Mouse (Mus musculus): Measurements from ENCODE around the gene Neil3. TPM values are rescaled to one million over a fixed set of nuclear protein-coding genes. Genes with fewer than 3 reads are reported as not detected.

Gene Neil3
- polyA plus RNA-seq, 1 experiment = 11.6 TPM

GRCm38 (mm10) chr8:53604906-53605305, 34.0 kb downstream of the Neil3 start:
- no peak for DNase-seq
- WGBS = 72% methylated on average over 5 of the region's 5 CpGs
- no peak overlapping the region for H3K27ac ChIP-seq (ENCODE audit: control insufficient read depth, insufficient read depth, low read length)

GRCm38 (mm10) chr8:53603672-53604071, 35.2 kb downstream of the Neil3 start:
- TF ChIP-seq CTCF (IDR thresholded peaks at IDR 0.05; ENCODE audit: borderline replicate concordance, control insufficient read depth, extremely low read depth, insufficient read depth, low read length, poor library complexity) = no peak
- H3K27ac ChIP-seq (ENCODE audit: control insufficient read depth, insufficient read depth, low read length) = no peak overlapping the region
- H3K4me3 ChIP-seq (ENCODE audit: control insufficient read depth, insufficient read depth, low read length) = no peak overlapping the region
- DNase-seq = no peak
- no peaks in the 10 kb centered on the region for H3K27me3 ChIP-seq (ENCODE audit: control insufficient read depth, insufficient read depth, low read length)
- peaks cover 26% of the 10 kb centered on the region for H3K36me3 ChIP-seq (ENCODE audit: control insufficient read depth, insufficient read depth, low read length)
- 96% methylated on average over 4 of the region's 4 CpGs for WGBS
- no peaks in the 10 kb centered on the region for H3K4me1 ChIP-seq (replicated peaks; ENCODE audit: control insufficient read depth, insufficient read depth, low read length)

More at GRCm38 (mm10) chr8:53604906-53605305, 34.0 kb downstream of the Neil3 start:
- peaks cover 21% of the 10 kb centered on the region for H3K36me3 ChIP-seq (ENCODE audit: control insufficient read depth, insufficient read depth, low read length)
- no peaks in the 10 kb centered on the region for H3K27me3 ChIP-seq (ENCODE audit: control insufficient read depth, insufficient read depth, low read length)
- H3K4me1 ChIP-seq (replicated peaks; ENCODE audit: control insufficient read depth, insufficient read depth, low read length) = no peaks in the 10 kb centered on the region
- TF ChIP-seq POLR2A (IDR thresholded peaks at IDR 0.05; ENCODE audit: control insufficient read depth, extremely low read depth, insufficient read depth, low read length, poor library complexity) (no peak), CTCF (IDR thresholded peaks at IDR 0.05; ENCODE audit: borderline replicate concordance, control insufficient read depth, extremely low read depth, insufficient read depth, low read length, poor library complexity) (no peak)
- H3K4me3 ChIP-seq (ENCODE audit: control insufficient read depth, insufficient read depth, low read length) = no peak overlapping the region

- H3K27ac ChIP-seq (ENCODE audit: control insufficient read depth, insufficient read depth, low read length) = no peak overlapping the region
- TF ChIP-seq CTCF (IDR thresholded peaks at IDR 0.05; ENCODE audit: borderline replicate concordance, control insufficient read depth, extremely low read depth, insufficient read depth, low read length, poor library complexity) = no peak
- TF ChIP-seq POLR2A (IDR thresholded peaks at IDR 0.05; ENCODE audit: control insufficient read depth, extremely low read depth, insufficient read depth, low read length, poor library complexity) = no peak
- no peaks in the 10 kb centered on the region for H3K27me3 ChIP-seq (ENCODE audit: control insufficient read depth, insufficient read depth, low read length)
- no peaks in the 10 kb centered on the region for H3K4me1 ChIP-seq (replicated peaks; ENCODE audit: control insufficient read depth, insufficient read depth, low read length)
- peaks cover 26% of the 10 kb centered on the region for H3K36me3 ChIP-seq (ENCODE audit: control insufficient read depth, insufficient read depth, low read length)
- no peak for DNase-seq
- H3K4me3 ChIP-seq (ENCODE audit: control insufficient read depth, insufficient read depth, low read length) = no peak overlapping the region
- 95% methylated on average over 3 of the region's 3 CpGs for WGBS
These were observed 38.0 kb downstream of the Neil3 start for GRCm38 (mm10) chr8:53600826-53601225.

GRCm38 (mm10) chr8:53600025-53600811, 38.6 kb downstream of the Neil3 start:
- H3K27ac ChIP-seq (ENCODE audit: control insufficient read depth, insufficient read depth, low read length) = no peak overlapping the region
- DNase-seq = no peak
- H3K27me3 ChIP-seq (ENCODE audit: control insufficient read depth, insufficient read depth, low read length) = no peaks in the 10 kb centered on the region
- WGBS = 98% methylated on average over 11 of the region's 11 CpGs
- H3K36me3 ChIP-seq (ENCODE audit: control insufficient read depth, insufficient read depth, low read length) = peaks cover 23% of the 10 kb centered on the region
- no peak for TF ChIP-seq CTCF (IDR thresholded peaks at IDR 0.05; ENCODE audit: borderline replicate concordance, control insufficient read depth, extremely low read depth, insufficient read depth, low read length, poor library complexity)
- TF ChIP-seq POLR2A (IDR thresholded peaks at IDR 0.05; ENCODE audit: control insufficient read depth, extremely low read depth, insufficient read depth, low read length, poor library complexity) = no peak
- H3K4me3 ChIP-seq (ENCODE audit: control insufficient read depth, insufficient read depth, low read length) = no peak overlapping the region
- H3K4me1 ChIP-seq (replicated peaks; ENCODE audit: control insufficient read depth, insufficient read depth, low read length) = no peaks in the 10 kb centered on the region

GRCm38 (mm10) chr8:53598101-53598500, 40.8 kb downstream of the Neil3 start:
- H3K4me3 ChIP-seq (ENCODE audit: control insufficient read depth, insufficient read depth, low read length) = no peak overlapping the region
- no peak for DNase-seq
- H3K27me3 ChIP-seq (ENCODE audit: control insufficient read depth, insufficient read depth, low read length) = no peaks in the 10 kb centered on the region
- H3K36me3 ChIP-seq (ENCODE audit: control insufficient read depth, insufficient read depth, low read length) = peaks cover 16% of the 10 kb centered on the region
- H3K27ac ChIP-seq (ENCODE audit: control insufficient read depth, insufficient read depth, low read length) = no peak overlapping the region
- TF ChIP-seq POLR2A (IDR thresholded peaks at IDR 0.05; ENCODE audit: control insufficient read depth, extremely low read depth, insufficient read depth, low read length, poor library complexity) (no peak), CTCF (IDR thresholded peaks at IDR 0.05; ENCODE audit: borderline replicate concordance, control insufficient read depth, extremely low read depth, insufficient read depth, low read length, poor library complexity) (no peak)
- WGBS = 100% methylated on average over 1 of the region's 1 CpGs
- H3K4me1 ChIP-seq (replicated peaks; ENCODE audit: control insufficient read depth, insufficient read depth, low read length) = no peaks in the 10 kb centered on the region

- no peaks in the 10 kb centered on the region for H3K36me3 ChIP-seq (ENCODE audit: control insufficient read depth, insufficient read depth, low read length)
- DNase-seq = no peak
- TF ChIP-seq POLR2A (IDR thresholded peaks at IDR 0.05; ENCODE audit: control insufficient read depth, extremely low read depth, insufficient read depth, low read length, poor library complexity) (no peak), CTCF (IDR thresholded peaks at IDR 0.05; ENCODE audit: borderline replicate concordance, control insufficient read depth, extremely low read depth, insufficient read depth, low read length, poor library complexity) (no peak)
- no peaks in the 10 kb centered on the region for H3K27me3 ChIP-seq (ENCODE audit: control insufficient read depth, insufficient read depth, low read length)
- WGBS = 96% methylated on average over 2 of the region's 2 CpGs
- no peaks in the 10 kb centered on the region for H3K4me1 ChIP-seq (replicated peaks; ENCODE audit: control insufficient read depth, insufficient read depth, low read length)
- H3K4me3 ChIP-seq (ENCODE audit: control insufficient read depth, insufficient read depth, low read length) = no peak overlapping the region
- H3K27ac ChIP-seq (ENCODE audit: control insufficient read depth, insufficient read depth, low read length) = no peak overlapping the region
These were observed 47.1 kb downstream of the Neil3 start for GRCm38 (mm10) chr8:53591777-53592176.

All from thymus, adult 2 months (tissue).